Mouse (Mus musculus) lung, adult 2 months (tissue): ENCODE measurements around the gene Pnpla6. TPM values are rescaled to one million over a fixed set of nuclear protein-coding genes. Genes with fewer than 3 reads are reported as not detected.

Experiments
- DNase-seq: peaks from one replicate; pipeline ENCODE4 v3.0.0; 2022
- H3K4me1 ChIP-seq: fragments of 200-500 bp; 2 replicates; pipeline ENCODE4 v1.6.1; 2011; ENCODE audit warnings: low read length; ENCODE audit not compliant: control insufficient read depth, insufficient read depth
- H3K4me3 ChIP-seq: fragments of 200-500 bp; replicated peaks from 2 replicates; pipeline ENCODE3; 2011; ENCODE audit warnings: low read depth, mild to moderate bottlenecking, control low read depth, low read length; ENCODE audit errors: extremely low read depth
- CTCF ChIP-seq: fragments of 200-500 bp; IDR thresholded peaks from 2 replicates; pipeline ENCODE4 v1.5.1; 2011; ENCODE audit warnings: mild to moderate bottlenecking, low read length, control low read depth; ENCODE audit not compliant: insufficient read depth
- POLR2A ChIP-seq: fragments of 200-500 bp; IDR thresholded peaks from 2 replicates; pipeline ENCODE4 v1.6.1; 2011; ENCODE audit warnings: low read depth, mild to moderate bottlenecking, control low read depth, low read length, borderline replicate concordance; ENCODE audit errors: extremely low read depth
- WGBS: fragments of 180-500 bp; shearing (Covaris S2); methylation state at CpG from one replicate; pipeline ENCODE4 v1.1.7; 2018; 5-methylcytosine and 5-hydroxymethylcytosine counted together
- polyA plus RNA-seq: library from polyadenylated mRNA; depleted of rRNA; stranded (reverse); fragments of >200 nt; gene quantifications from 2 replicates; pipeline ENCODE4 v1.2.3, GENCODE M21; 2012

The Pnpla6 gene
- polyA plus RNA-seq, 1 experiment = 75.7 TPM

GRCm38 (mm10) chr8:3482240-3482740 lies 32.9 kb upstream of the Pnpla6 start:
- 82% methylated on average over 22 of the region's 22 CpGs for WGBS
- no peak for TF ChIP-seq POLR2A
- no peak for TF ChIP-seq CTCF
- H3K4me3 ChIP-seq = no peak overlapping the region
- DNase-seq = no peak
- H3K4me1 ChIP-seq = no peaks in the 10 kb centered on the region

GRCm38 (mm10) chr8:3483546-3483945 lies 31.6 kb upstream of the Pnpla6 start:
- H3K4me3 ChIP-seq = no peak overlapping the region
- DNase-seq = no peak
- 39% methylated on average over 7 of the region's 7 CpGs for WGBS
- H3K4me1 ChIP-seq = no peaks in the 10 kb centered on the region
- TF ChIP-seq CTCF = no peak
- TF ChIP-seq POLR2A = no peak

GRCm38 (mm10) chr8:3485192-3485591 lies 30.0 kb upstream of the Pnpla6 start:
- DNase-seq = no peak
- no peak for TF ChIP-seq POLR2A
- TF ChIP-seq CTCF = no peak
- no peaks in the 10 kb centered on the region for H3K4me1 ChIP-seq
- WGBS = 36% methylated on average over 5 of the region's 5 CpGs
- H3K4me3 ChIP-seq = no peak overlapping the region

- Histone ChIP-seq H3K4me3 (peak within 1 kb of the TSS; percentile 98), H3K4me1 (peaks cover 2% of the 10 kb centered on the region; the same call in 1 of the 2 replicates)
- WGBS = under 1% methylated on average over 63 of the region's 64 CpGs
- peak; percentile 61 for DNase-seq
- TF ChIP-seq POLR2A (peak; percentile 58), CTCF (no peak)
These were observed 22.0 kb upstream of the Pnpla6 start, which contains the start of gene Zfp358 for GRCm38 (mm10) chr8:3492901-3493844. Gene Zfp358, plus strand, starts transcription at chr8:3493138.

GRCm38 (mm10) chr8:3493845-3494208 lies 21.4 kb upstream of the Pnpla6 start:
- WGBS = 16% methylated on average over 6 of the region's 6 CpGs

GRCm38 (mm10) chr8:3495578-3496427 lies 19.4 kb upstream of the Pnpla6 start:
- peaks cover 2% of the 10 kb centered on the region; the same call in 1 of the 2 replicates for H3K4me1 ChIP-seq
- no peak for DNase-seq
- WGBS = 95% methylated on average over 44 of the region's 44 CpGs
- TF ChIP-seq CTCF (no peak), POLR2A (no peak)
- no peak overlapping the region for H3K4me3 ChIP-seq

More at GRCm38 (mm10) chr8:3493845-3494208, 21.4 kb upstream of the Pnpla6 start:
- no peak for DNase-seq
- Histone ChIP-seq H3K4me3 (peak overlapping the region; percentile 98), H3K4me1 (peaks cover 2% of the 10 kb centered on the region; the same call in 1 of the 2 replicates)
- TF ChIP-seq CTCF (no peak), POLR2A (no peak)

- WGBS = 91% methylated on average over 15 of the region's 15 CpGs
- DNase-seq = no peak
- peaks cover 5% of the 10 kb centered on the region; the same call in 1 of the 2 replicates for H3K4me1 ChIP-seq
- TF ChIP-seq CTCF (no peak), POLR2A (no peak)
- H3K4me3 ChIP-seq = no peak overlapping the region
These were observed 18.8 kb upstream of the Pnpla6 start for GRCm38 (mm10) chr8:3496428-3496748.

- TF ChIP-seq CTCF (no peak), POLR2A (no peak)
- Histone ChIP-seq H3K4me3 (no peak overlapping the region), H3K4me1 (peaks cover 9% of the 10 kb centered on the region; the same call in 1 of the 2 replicates)
- DNase-seq = no peak
- WGBS = 82% methylated on average over 3 of the region's 3 CpGs
These were observed 16.6 kb upstream of the Pnpla6 start for GRCm38 (mm10) chr8:3498583-3498982.

- DNase-seq = no peak
- WGBS = under 1% methylated on average over 8 of the region's 8 CpGs
- TF ChIP-seq POLR2A (no peak), CTCF (no peak)
- H3K4me3 ChIP-seq = peak overlapping the region; percentile 69
- peaks cover 7% of the 10 kb centered on the region; the same call in 1 of the 2 replicates for H3K4me1 ChIP-seq
These were observed 15.4 kb upstream of the Pnpla6 start for GRCm38 (mm10) chr8:3499751-3500150.
